Mouse (Mus musculus) layer of hippocampus, adult 2 months (tissue): ENCODE data around the gene Gm14214. TPM values are rescaled to one million over a fixed set of nuclear protein-coding genes. Genes with fewer than 3 reads are reported as not detected.
A peak's percentile ranks its signal among the peaks of the same experiment; 100 is the strongest.

Source experiments
- DNase-seq, 2 experiments: peaks; one replicate each; pipeline ENCODE4 v3.0.0; 2022; ENCODE audit warnings: low spot score in 2 of 2
- H3K27ac ChIP-seq: fragments of 200-600 bp; 2 replicates; pipeline ENCODE4 v1.8.1; 2022
- H3K4me3 ChIP-seq: fragments of 200-600 bp; 2 replicates; pipeline ENCODE4 v1.8.1; 2022; ENCODE audit warnings: mild to moderate bottlenecking
- CTCF ChIP-seq: fragments of 200-600 bp; conservative IDR thresholded peaks from 2 replicates; pipeline ENCODE4 v1.8.1; 2022; ENCODE audit warnings: antibody characterized with exemption, mild to moderate bottlenecking, moderate library complexity
- total RNA-seq, 2 experiments: library from RNA; stranded (reverse); gene quantifications; 2 replicates each; pipeline ENCODE4 v1.2.3; 2021

The Gm14214 gene
- total RNA-seq, 2 experiments from 2014 or later = not detected

DNA sequence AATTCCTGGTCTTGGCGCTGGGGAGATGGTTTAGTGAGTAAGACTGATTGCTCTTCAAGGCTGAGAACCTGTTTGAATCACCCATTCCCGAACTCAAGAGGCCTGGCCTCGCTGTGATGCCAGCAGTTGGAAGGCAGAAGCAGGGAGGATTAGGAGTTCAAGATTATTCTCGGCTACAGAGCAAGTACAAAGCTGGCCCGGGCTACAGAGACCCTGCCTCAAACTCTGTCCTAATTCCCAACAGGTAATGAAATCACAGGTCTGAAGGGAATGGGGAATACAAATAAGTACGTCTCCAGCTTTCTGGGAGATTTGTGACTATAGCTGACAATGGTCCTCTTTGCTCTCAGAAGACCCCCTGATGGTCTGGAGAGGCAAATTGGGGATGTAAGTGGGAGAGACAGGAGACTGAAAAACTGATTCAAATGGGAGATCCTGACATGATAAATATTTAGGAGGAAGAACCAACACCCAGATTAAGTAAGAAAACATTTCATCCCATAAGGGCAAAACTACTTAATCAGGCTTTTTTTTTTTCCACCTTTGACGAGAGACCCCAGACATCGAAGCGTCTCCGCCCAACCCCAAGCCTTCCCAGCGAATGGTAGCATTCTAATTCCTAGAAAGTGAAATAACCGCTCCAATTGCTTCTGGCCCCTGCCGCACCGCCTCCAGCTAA lies 20.3 kb upstream of the Gm14214 start:
- Histone ChIP-seq H3K27ac (peak overlapping the region; percentile 60; the same call in 1 of the 2 replicates), H3K4me3 (peak overlapping the region; percentile 95)
- no peak for TF ChIP-seq CTCF
- DNase-seq = no peak

DNA sequence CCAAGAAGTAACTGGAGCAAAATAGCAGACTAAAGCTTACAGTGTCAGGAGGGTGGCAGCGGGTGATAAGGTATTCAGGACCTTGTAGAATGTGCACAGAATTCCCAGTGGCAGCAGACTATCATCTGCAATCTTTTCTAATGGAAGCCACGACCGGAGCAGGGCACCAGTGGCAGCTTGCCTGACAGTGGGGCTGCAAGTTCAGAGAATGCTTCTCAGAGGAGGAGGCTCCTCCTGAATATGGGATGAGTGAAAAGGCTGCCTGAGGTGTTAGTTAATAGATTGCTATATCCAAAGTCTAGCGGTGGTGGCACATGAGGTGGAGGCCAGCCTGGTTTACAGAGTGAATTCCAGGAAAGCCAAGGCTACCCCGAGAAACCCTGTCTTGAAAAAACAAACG lies 19.6 kb upstream of the Gm14214 start:
- DNase-seq = no peak
- H3K27ac ChIP-seq = no peak overlapping the region
- no peak overlapping the region for H3K4me3 ChIP-seq
- no peak for TF ChIP-seq CTCF

DNA sequence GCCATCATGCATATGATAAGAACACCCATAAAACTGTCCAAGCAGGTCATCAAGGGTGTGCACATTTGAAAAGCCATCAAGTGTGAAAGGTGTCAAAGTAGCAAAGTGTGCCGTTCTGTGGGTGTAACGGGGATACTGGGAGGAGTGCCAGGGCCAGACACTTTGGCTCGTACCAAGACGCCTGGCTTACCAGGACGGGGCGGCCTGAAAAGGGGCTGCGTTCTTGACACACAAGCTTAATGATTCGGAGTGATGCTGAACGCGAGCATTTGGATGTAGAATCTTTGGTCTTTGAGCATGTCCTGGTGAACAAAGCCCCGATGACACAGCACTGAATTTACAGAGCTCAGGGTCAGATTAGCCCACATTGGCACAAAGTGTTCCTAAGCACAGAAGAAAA lies 16.9 kb upstream of the Gm14214 start:
- no peak for TF ChIP-seq CTCF
- no peak for DNase-seq

DNA sequence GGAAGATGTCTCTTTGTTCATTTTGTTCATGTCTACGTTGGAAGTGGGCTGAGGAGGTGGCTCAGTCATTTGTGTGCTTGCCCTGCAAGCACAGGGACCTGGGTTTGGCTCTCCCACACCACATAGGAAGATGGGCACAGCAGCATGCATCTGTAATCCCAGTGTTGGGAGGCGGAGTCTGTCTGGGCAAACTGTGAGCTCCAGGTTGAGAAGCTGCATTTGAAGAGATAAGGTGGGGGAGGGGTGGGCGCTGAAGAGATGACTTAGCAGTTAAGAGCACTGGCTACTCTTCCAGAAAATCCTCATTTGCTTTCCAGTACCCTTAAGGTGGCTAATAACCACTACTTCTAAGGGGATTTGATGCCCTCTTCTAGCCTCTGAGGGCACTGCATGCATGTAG lies 16.4 kb upstream of the Gm14214 start:
- no peak overlapping the region for H3K27ac ChIP-seq
- DNase-seq = no peak
- TF ChIP-seq CTCF = no peak
- H3K4me3 ChIP-seq = no peak overlapping the region

More for the DNA sequence above, 16.9 kb upstream of the Gm14214 start:
- Histone ChIP-seq H3K27ac (no peak overlapping the region), H3K4me3 (no peak overlapping the region)

DNA sequence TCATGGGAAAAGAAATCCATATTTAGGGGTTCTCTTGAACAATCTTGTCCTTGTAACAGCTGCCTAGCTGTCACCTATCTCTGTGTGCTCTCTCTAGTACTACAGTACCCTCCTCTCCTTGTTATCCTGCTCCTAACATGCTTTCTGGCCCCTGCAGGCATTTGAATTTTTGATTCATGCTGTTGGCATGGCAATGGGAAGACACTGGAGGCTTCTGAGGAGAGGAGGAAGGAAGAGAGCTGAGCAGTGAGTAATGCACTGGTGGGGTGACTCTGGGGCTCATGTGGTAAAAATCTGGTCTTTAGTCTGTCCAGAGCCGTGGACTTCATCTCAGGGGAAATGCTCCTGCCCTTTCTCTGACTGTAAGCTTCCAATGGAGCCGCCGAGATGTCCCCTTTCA lies 15.5 kb upstream of the Gm14214 start:
- DNase-seq = no peak
- TF ChIP-seq CTCF = no peak
- H3K4me3 ChIP-seq = no peak overlapping the region
- H3K27ac ChIP-seq = no peak overlapping the region

DNA sequence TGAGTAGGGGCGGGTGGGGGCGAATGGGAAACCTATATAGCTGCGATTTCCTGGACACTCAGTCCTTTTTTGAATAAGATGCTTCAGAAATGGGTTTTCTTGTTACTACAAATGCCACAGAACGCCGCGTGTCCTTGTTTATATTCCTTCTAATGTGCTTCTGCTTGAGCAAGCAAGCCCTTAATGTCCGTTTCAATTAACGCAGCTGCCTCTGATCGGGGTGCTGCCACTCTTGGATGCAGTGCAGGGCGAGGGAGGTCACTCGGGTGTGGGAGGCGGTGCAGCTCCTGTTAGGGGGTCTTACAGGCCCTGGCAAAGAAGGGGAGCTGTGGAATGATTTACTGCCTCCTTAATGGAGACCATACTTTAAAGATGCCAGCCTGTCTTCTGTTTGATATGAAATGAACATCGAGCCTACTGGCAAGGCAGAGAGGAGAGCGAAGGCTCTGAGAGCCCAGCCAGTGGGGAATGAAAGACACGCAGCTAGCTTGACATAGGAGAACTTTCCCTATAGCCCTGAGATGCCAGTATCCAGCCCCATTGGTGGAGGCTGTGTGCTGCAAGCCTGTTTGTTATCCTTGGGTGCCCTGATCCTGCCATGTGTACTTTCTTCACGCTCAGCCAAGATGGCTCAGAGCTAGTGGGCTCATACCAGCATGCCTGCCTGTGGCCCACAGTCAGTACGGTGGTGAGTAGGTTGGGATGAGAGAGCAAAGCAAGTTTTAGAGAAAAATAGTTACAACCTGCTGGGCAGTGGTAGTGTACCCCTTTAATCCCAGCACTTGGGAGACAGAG lies 13.2 kb upstream of the Gm14214 start:
- no peak overlapping the region for H3K27ac ChIP-seq
- DNase-seq = no peak
- TF ChIP-seq CTCF = no peak
- no peak overlapping the region for H3K4me3 ChIP-seq

DNA sequence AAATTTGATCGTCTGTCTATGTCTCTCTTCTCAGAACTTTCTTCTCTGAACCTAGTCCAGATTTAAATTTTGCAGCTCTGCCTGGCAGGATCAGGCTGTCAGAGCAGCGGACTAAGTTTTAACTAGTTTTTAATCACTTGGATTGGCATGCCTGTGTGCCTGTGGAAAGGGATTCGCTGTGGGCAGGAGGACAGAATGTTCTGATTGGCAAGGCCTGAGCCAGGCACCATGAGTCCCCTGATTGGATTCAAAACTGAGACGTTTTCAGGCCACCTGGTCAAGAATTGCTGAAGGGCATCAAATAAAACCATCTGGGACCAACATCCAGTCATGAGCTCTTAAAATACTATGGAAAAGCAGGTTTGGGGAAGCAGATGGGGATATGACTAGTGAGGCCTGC lies 12.5 kb upstream of the Gm14214 start:
- no peak overlapping the region for H3K27ac ChIP-seq
- no peak for DNase-seq
- no peak overlapping the region for H3K4me3 ChIP-seq
- TF ChIP-seq CTCF = no peak

DNA sequence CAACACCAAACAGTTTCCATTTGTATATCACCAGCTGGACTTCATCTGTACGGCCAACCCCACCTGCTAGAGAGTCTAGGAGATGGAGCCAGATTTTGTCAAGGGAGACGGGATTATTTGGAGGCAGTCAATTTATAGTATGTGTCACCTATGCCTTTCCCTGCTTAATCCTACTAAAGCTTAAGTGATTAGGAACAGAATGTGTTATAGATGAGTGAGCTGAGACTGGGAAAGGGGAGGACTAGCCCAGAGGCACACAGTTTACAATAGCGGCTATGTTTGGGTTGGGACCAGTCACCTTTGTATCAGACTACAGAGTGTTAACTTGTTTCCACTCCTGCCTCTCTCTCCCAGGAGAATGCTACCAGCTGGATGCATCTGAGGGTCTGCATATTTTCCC lies 9.8 kb upstream of the Gm14214 start:
- DNase-seq = no peak
- no peak overlapping the region for H3K27ac ChIP-seq
- TF ChIP-seq CTCF = no peak
- no peak overlapping the region for H3K4me3 ChIP-seq

DNA sequence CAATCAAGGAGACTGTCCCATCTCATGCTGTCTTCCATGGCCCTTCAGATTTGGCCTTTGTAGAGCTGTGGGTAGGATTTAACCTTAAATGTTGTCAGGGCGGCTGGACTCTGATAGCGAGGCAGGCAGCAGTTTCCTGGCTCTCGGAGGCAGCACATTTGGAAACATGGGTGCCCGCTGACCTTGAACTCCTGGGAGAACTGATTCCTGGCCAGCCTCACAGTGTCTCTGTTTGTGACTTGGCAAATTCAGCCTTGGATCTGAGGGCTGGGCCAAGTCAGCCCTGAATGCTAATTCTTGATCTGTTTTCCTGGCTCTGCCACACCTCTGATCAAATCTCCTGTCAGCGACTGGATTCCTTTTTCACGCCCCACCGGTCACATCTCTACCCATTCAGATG lies 6.7 kb upstream of the Gm14214 start:
- no peak for TF ChIP-seq CTCF
- Histone ChIP-seq H3K27ac (no peak overlapping the region), H3K4me3 (no peak overlapping the region)
- no peak for DNase-seq

DNA sequence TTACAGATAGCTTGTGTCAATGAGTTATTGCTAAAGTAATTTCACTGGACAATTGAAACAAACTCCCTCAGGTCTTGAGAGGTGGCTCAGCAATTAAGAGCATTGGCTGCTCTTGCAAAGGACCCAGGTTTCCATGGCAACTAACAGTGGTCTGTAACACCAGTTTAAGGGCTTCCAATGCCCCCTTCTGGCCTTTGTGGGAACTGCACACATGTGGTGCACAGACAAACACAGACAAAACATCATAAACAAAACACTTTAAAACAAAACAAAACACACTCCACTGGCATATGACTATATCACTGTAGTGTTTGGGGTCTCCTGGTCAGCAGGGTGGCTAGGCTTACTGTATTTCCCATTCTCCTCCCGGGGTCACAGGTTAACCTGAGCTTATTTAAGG lies 4.2 kb upstream of the Gm14214 start:
- H3K27ac ChIP-seq = no peak overlapping the region
- TF ChIP-seq CTCF = peak; percentile 56
- no peak for DNase-seq
- H3K4me3 ChIP-seq = no peak overlapping the region

DNA sequence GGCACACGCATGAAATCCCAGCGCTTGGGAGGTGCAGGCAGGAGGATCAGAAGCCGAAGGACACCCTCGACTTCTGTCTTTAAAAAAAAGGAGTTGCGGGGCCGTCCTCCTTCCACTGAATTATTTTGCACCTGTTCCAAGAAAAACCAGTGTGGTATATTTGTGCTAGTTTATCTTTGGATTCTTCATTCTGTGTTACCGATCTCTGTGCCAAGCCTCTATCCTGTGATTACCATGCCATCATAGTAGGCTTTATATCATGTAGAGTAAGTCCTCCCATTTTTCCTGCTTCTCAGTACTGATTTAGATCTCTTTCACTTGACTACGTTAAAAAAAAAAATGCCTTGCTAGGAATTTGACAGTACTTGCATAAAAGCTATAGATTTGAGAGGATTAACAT lies 1.8 kb upstream of the Gm14214 start:
- H3K4me3 ChIP-seq = no peak overlapping the region
- no peak for DNase-seq
- no peak for TF ChIP-seq CTCF

DNA sequence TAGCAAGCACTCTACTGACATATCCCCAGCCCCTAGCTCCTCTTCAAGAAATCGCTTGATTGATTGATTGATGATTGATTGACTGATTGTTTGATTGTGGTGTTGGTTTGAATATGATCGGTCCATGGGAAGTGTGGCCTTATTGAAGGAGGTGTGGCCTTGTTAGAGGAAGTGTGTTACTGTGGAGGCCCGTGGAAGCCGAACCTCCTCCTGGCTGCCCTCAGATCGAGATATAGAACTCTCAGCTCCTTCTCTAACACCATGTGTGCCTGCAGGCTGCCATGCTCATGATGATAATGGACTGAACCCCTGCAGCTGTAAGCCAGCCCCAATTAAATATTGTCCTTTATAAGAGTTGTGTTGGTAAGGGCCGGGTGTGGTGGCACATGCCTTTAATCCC lies 2.8 kb downstream of the Gm14214 start:
- no peak overlapping the region for H3K4me3 ChIP-seq
- H3K27ac ChIP-seq = no peak overlapping the region
- TF ChIP-seq CTCF = no peak
- no peak for DNase-seq

More for the DNA sequence above, 1.8 kb upstream of the Gm14214 start:
- H3K27ac ChIP-seq = no peak overlapping the region

DNA sequence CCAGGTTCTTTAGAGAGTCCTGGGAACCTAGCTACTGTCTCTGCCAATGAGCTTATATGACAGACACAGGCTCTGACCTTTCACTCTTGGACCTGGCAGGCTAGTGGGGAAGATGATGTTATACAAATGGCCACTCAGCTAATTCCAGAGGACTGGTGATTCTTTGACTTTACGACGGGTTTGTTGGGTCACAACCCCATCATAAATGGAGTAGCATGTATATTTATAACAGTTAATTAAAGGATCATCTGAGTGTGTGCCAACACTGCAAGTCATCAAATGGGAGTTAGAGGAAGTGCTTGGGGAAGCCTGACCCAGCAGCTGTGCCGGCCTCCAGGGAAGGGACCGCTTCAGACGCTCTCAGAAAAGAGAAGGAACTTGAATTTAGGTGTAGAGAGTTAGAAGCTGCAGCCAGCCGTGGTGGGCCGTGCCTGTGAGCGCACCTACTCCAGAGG lies 4.2 kb downstream of the Gm14214 start:
- Histone ChIP-seq H3K4me3 (no peak overlapping the region), H3K27ac (no peak overlapping the region)
- TF ChIP-seq CTCF = no peak
- DNase-seq = no peak
